8 mouse cellular contexts compared by ENCODE assay signal in the genomic region with DNA sequence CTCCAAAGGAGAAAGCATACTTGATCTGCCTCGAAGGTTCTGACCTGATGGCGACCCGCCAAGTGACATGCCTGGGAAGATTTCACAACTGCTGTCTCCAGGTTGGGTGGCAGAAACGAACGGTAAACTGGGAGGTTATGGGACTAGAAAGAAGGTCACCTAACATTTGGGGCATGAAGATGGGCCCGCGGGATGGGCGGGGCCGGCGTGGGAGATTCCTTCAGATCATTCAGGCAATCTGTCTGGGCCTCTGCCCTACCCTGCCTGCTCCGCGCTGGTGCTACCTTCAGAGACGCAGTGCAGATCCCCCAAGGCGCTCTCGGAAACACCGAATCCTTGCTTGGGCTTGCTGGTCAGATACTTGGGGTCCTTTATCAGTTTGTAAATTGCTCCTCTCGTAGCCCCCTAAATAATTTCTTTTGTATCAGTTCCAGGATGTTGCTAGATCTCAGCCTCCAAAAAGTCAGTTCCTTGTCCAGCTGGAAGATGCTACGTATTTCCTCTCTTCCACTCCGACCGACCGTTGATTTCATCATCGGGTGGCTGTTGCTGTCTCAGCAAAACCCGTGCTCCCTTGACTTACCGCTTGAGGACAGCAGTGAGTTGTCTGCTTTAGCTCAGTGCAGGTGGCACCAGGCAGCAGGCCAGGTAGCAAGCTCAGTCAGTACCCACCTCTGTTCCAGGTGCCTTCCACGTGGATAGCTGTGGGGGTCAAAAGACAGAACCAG. TPM values are rescaled to one million over a fixed set of nuclear protein-coding genes. Genes with fewer than 3 reads are reported as not detected.
DNase-seq lines count a peak whose midpoint lies in the region; ATAC-seq and TF ChIP-seq lines count a peak whose summit lies in the region.

No protein-coding gene starts in this region.

- H3K9me3 ChIP-seq in limb, embryonic 12.5 days = no peaks in the 10 kb centered on the region
- no peaks in the 10 kb centered on the region for H3K9me3 ChIP-seq in midbrain, embryonic 13.5 days

- H3K27me3 ChIP-seq in kidney, adult 2 months (replicated peaks; ENCODE audit: control insufficient read depth, insufficient read depth, low read length) = no peaks in the 10 kb centered on the region
- peaks cover 17% of the 10 kb centered on the region for H3K27me3 ChIP-seq in limb, embryonic 12.5 days
- H3K27me3 ChIP-seq in midbrain, embryonic 13.5 days = 0 out of 2 replicates have a peak, but pooled peaks cover 2% of the 10 kb centered on the region

- no peaks in the 10 kb centered on the region for H3K36me3 ChIP-seq in kidney, adult 2 months (ENCODE audit: control insufficient read depth, insufficient read depth, low read length)
- no peaks in the 10 kb centered on the region for H3K36me3 ChIP-seq in limb, embryonic 12.5 days
- H3K36me3 ChIP-seq in midbrain, embryonic 13.5 days = no peaks in the 10 kb centered on the region

- no peak for TF ChIP-seq POLR2A in kidney, adult 2 months (IDR thresholded peaks at IDR 0.05; ENCODE audit: low read depth, low read length)

- peak; percentile 77 for TF ChIP-seq CTCF in kidney, adult 2 months (conservative IDR thresholded peaks at IDR 0.05; ENCODE audit: insufficient read depth, insufficient read length, low read depth, low read length)

- DNase-seq in adrenal gland, adult (ENCODE audit: inconsistent age in 2 of 2, low spot score in 1 of 2) = peak; percentile 23 to 61
- no peak for DNase-seq in adrenal gland, postnatal 4 days (ENCODE audit: low spot score in 2 of 2)
- DNase-seq in cerebellum, adult 9-10 months = peak; percentile 86
- peak; percentile 51 to 65 for DNase-seq in frontal cortex, postnatal 36 days (ENCODE audit: low spot score in 2 of 2)
- peak; percentile 50 for DNase-seq in kidney, adult 2 months
- peak; percentile 50 to 76 for DNase-seq in spleen, postnatal 10 days (ENCODE audit: low spot score in 2 of 2)

- WGBS in kidney, adult 2 months = 7% methylated on average over 25 of the region's 25 CpGs
- WGBS in limb, embryonic 12.5 days = 10% methylated on average over 25 of the region's 25 CpGs
- WGBS in midbrain, embryonic 13.5 days = 7% methylated on average over 25 of the region's 25 CpGs

- H3K4me2 ChIP-seq in limb, embryonic 12.5 days = peak overlapping the region; percentile 46
- peak overlapping the region; percentile 57 for H3K4me2 ChIP-seq in midbrain, embryonic 13.5 days (replicated peaks)

- no peak overlapping the region for H3K9ac ChIP-seq in limb, embryonic 12.5 days (replicated peaks)
- peak overlapping the region; percentile 33 for H3K9ac ChIP-seq in midbrain, embryonic 13.5 days (replicated peaks)

- H3K4me1 ChIP-seq in kidney, adult 2 months (ENCODE audit: control insufficient read depth, insufficient read depth, low read length) = no peaks in the 10 kb centered on the region
- peaks cover 5% of the 10 kb centered on the region; the same call in 1 of the 2 replicates for H3K4me1 ChIP-seq in limb, embryonic 12.5 days (replicated peaks)
- peaks cover 5% of the 10 kb centered on the region for H3K4me1 ChIP-seq in midbrain, embryonic 13.5 days (replicated peaks)

- no peak overlapping the region for H3K4me3 ChIP-seq in kidney, adult 2 months (ENCODE audit: insufficient read depth, low read depth, low read length)
- peak overlapping the region; percentile 25 for H3K4me3 ChIP-seq in limb, embryonic 12.5 days (replicated peaks)
- H3K4me3 ChIP-seq in midbrain, embryonic 13.5 days (replicated peaks) = peak overlapping the region; percentile 35

- no peak overlapping the region for H3K27ac ChIP-seq in kidney, adult 2 months (ENCODE audit: insufficient read depth, low read depth, low read length)
- H3K27ac ChIP-seq in limb, embryonic 12.5 days = no peak overlapping the region
- H3K27ac ChIP-seq in midbrain, embryonic 13.5 days = no peak overlapping the region

- ATAC-seq in limb, embryonic 12.5 days (ENCODE audit: insufficient number of reproducible peaks, insufficient read depth, low FRiP score, low TSS enrichment, low read depth) = peak; percentile 56
- peak; percentile 68 for ATAC-seq in midbrain, embryonic 13.5 days

RNA-seq across cellular contexts. Expression of a gene that starts 12.6 kb away (rescaled TPM):
- total RNA-seq in adrenal gland, postnatal 4 days (2021) = not detected
- 0.11 and 0.37 TPM in 2 replicates for polyA plus RNA-seq in kidney, adult 2 months (2012; rRNA removed)
- polyA plus RNA-seq in limb, embryonic 12.5 days (2016; fragmentation: Nextera tagmentation; extraction: Ambion mirVana) = not detected in 2 replicates
- not detected in 2 replicates for polyA plus RNA-seq in midbrain, embryonic 13.5 days (2015; fragmentation: Nextera tagmentation; extraction: Ambion mirVana)

RNA-seq across cellular contexts. Expression of a gene that starts 26.1 kb away (rescaled TPM):
- total RNA-seq in adrenal gland, postnatal 4 days (2021) = 10 to 100 TPM; 10.4 to 10.9 TPM
- 42.4 and 44.6 TPM in 2 replicates for polyA plus RNA-seq in kidney, adult 2 months (2012; rRNA removed)
- 10.8 and 13.4 TPM in 2 replicates for polyA plus RNA-seq in limb, embryonic 12.5 days (2016; fragmentation: Nextera tagmentation; extraction: Ambion mirVana)
- 6.0 and 6.2 TPM in 2 replicates for polyA plus RNA-seq in midbrain, embryonic 13.5 days (2015; fragmentation: Nextera tagmentation; extraction: Ambion mirVana)

RNA-seq across cellular contexts. Expression of a gene that starts 46.0 kb away (rescaled TPM):
- total RNA-seq in adrenal gland, postnatal 4 days (2021) = 10 to 100 TPM; 58.2 to 62.2 TPM
- polyA plus RNA-seq in kidney, adult 2 months (2012; rRNA removed) = 64.7 and 71.4 TPM in 2 replicates
- 90.3 and 93.1 TPM in 2 replicates for polyA plus RNA-seq in limb, embryonic 12.5 days (2016; fragmentation: Nextera tagmentation; extraction: Ambion mirVana)
- polyA plus RNA-seq in midbrain, embryonic 13.5 days (2015; fragmentation: Nextera tagmentation; extraction: Ambion mirVana) = 62.6 and 63.1 TPM in 2 replicates

RNA-seq across cellular contexts. Expression of a gene that starts 46.2 kb away (rescaled TPM):
- 10 to 100 TPM; 26.6 to 27.7 TPM for total RNA-seq in adrenal gland, postnatal 4 days (2021)
- 20.0 and 21.7 TPM in 2 replicates for polyA plus RNA-seq in kidney, adult 2 months (2012; rRNA removed)
- polyA plus RNA-seq in limb, embryonic 12.5 days (2016; fragmentation: Nextera tagmentation; extraction: Ambion mirVana) = 45.4 and 45.7 TPM in 2 replicates
- polyA plus RNA-seq in midbrain, embryonic 13.5 days (2015; fragmentation: Nextera tagmentation; extraction: Ambion mirVana) = 73.2 and 77.3 TPM in 2 replicates

RNA-seq across cellular contexts. Expression of a gene that starts 49.8 kb away (rescaled TPM):
- total RNA-seq in adrenal gland, postnatal 4 days (2021) = not detected
- polyA plus RNA-seq in kidney, adult 2 months (2012; rRNA removed) = not detected in 2 replicates
- not detected in 2 replicates for polyA plus RNA-seq in limb, embryonic 12.5 days (2016; fragmentation: Nextera tagmentation; extraction: Ambion mirVana)
- not detected in 2 replicates for polyA plus RNA-seq in midbrain, embryonic 13.5 days (2015; fragmentation: Nextera tagmentation; extraction: Ambion mirVana)

Comparison
In these comparisons a context has a peak if more than half of its experiments do, and no peak if none do; other contexts are left out.
1. DNase-seq: peak in adrenal gland, adult (2 of 2), cerebellum, adult 9-10 months (single experiment), frontal cortex, postnatal 36 days (2 of 2), kidney, adult 2 months (single experiment) and spleen, postnatal 10 days (2 of 2); none in adrenal gland, postnatal 4 days (0 of 2).